Mouse (Mus musculus): ENCODE data around the gene B9d1.

DNA sequence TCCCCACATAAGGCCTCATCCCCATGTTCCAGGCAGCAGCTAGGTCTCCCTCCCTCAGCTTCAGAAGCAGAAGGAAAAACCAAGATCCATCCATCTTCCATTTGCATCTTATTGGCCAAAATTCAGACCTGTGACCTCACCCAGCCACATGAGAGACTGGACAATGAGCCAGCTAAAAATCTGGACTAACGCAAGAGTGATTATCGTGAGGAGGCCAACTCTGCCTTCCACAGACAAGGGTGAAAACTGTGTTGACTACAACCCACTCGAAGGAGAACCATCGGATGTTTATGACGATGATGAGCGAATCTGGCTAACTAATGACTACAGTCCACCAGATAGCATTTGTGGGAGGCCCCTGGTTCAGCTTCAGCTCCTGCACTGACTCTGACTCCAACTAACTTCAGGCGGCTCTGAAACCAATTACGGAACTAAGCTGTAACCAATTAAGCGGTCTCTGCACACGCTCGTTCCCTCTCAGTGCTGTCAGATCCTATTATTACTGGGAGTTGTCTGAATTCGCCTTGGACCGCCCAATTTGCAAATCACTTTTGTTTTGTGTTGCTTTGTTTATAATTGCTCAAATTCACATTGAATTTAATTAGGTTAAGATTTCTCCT, 21.6 kb upstream of the B9d1 start:
- TF ChIP-seq POLR2A (IDR thresholded peaks at IDR 0.05; ENCODE audit: low read depth, low read length): no peak
- no peak for TF ChIP-seq CTCF (IDR thresholded peaks at IDR 0.05; ENCODE audit: extremely low read depth, insufficient read length, insufficient replicate concordance, low read depth, low read length)
